ENCODE assay signal across 9 mouse cellular contexts in genomic region chr1:122439358-122439757, GRCm38 (mm10).
DNase-seq lines count a peak whose midpoint lies in the region; ATAC-seq and TF ChIP-seq lines count a peak whose summit lies in the region.
"Had no signal": no experiment of that assay in that cellular context is flagged by ENCODE, and none has a peak within 500 bp of the region (broad histone marks: within the 10 kb centered on the region; RNA-seq: fewer than 3 reads in every experiment).

No protein-coding gene starts in this region.

- no peak overlapping the region for H3K27ac ChIP-seq in kidney, adult 2 months (ENCODE audit: insufficient read depth, low read depth, low read length)
- no peak overlapping the region for H3K27ac ChIP-seq in kidney, embryonic 14.5 days (ENCODE audit: low read depth, low read length)
- H3K27ac ChIP-seq in CH12.LX (ENCODE audit: insufficient read depth, low read depth) (no peak overlapping the region), ES-E14 (ENCODE audit: insufficient read depth, low read depth, low read length, poor library complexity, severe bottlenecking) (no peak overlapping the region)
- no peak overlapping the region for H3K27ac ChIP-seq in embryonic facial prominence, embryonic 11.5 days (replicated peaks; ENCODE audit: low read depth, low read length)
- H3K27ac ChIP-seq: limb, embryonic 15.5 days had no signal

- no peaks in the 10 kb centered on the region for H3K79me2 ChIP-seq in CH12.LX (replicated peaks; ENCODE audit: control insufficient read depth, extremely low read depth, insufficient read depth, poor library complexity, severe bottlenecking)

- 70% methylated on average over 3 of the region's 3 CpGs for WGBS in kidney, adult 2 months
- WGBS in kidney, embryonic 14.5 days = 74% methylated on average over 3 of the region's 3 CpGs
- 70% methylated on average over 3 of the region's 3 CpGs for WGBS in embryonic facial prominence, embryonic 11.5 days

- TF ChIP-seq POLR2A in kidney, adult 2 months (IDR thresholded peaks at IDR 0.05; ENCODE audit: low read depth, low read length) = no peak
- TF ChIP-seq POLR2A in CH12.LX (IDR thresholded peaks at IDR 0.05; ENCODE audit: low read depth, low read length) = no peak

- H3K27me3 ChIP-seq in kidney, adult 2 months (replicated peaks; ENCODE audit: control insufficient read depth, insufficient read depth, low read length) = no peaks in the 10 kb centered on the region
- no peaks in the 10 kb centered on the region for H3K27me3 ChIP-seq in kidney, embryonic 14.5 days (ENCODE audit: control insufficient read depth, insufficient read depth, low read length)
- no peaks in the 10 kb centered on the region for H3K27me3 ChIP-seq in CH12.LX (replicated peaks)
- H3K27me3 ChIP-seq in embryonic facial prominence, embryonic 11.5 days (ENCODE audit: control insufficient read depth, insufficient read depth, low read length) = no peaks in the 10 kb centered on the region
- H3K27me3 ChIP-seq: limb, embryonic 15.5 days had no signal

- peak; percentile 61 for TF ChIP-seq CTCF in kidney, adult 2 months (conservative IDR thresholded peaks at IDR 0.05; ENCODE audit: insufficient read depth, insufficient read length, low read depth, low read length)
- peak in 1 of 2 experiments; percentile 6; a peak in 1 of 4 replicates for TF ChIP-seq CTCF in CH12.LX (conservative IDR thresholded peaks at IDR 0.05 in 1 of 2, IDR thresholded peaks at IDR 0.05 in 1 of 2; ENCODE audit: low read depth in 2 of 2, low read length in 2 of 2)

- no peaks in the 10 kb centered on the region for H3K4me1 ChIP-seq in kidney, adult 2 months (ENCODE audit: control insufficient read depth, insufficient read depth, low read length)
- H3K4me1 ChIP-seq in kidney, embryonic 14.5 days (ENCODE audit: control insufficient read depth, insufficient read depth, low read length) = no peaks in the 10 kb centered on the region
- H3K4me1 ChIP-seq in CH12.LX (ENCODE audit: control insufficient read depth in 1 of 2, insufficient read depth in 2 of 2) (no peaks in the 10 kb centered on the region), ES-E14 (ENCODE audit: control insufficient read depth in 2 of 2, insufficient read depth in 2 of 2, low read length in 2 of 2, poor library complexity in 1 of 2) (no peaks in the 10 kb centered on the region)
- H3K4me1 ChIP-seq in embryonic facial prominence, embryonic 11.5 days (ENCODE audit: control insufficient read depth, insufficient read depth, low read length) = no peaks in the 10 kb centered on the region
- H3K4me1 ChIP-seq: limb, embryonic 15.5 days had no signal

- H3K9me3 ChIP-seq in kidney, embryonic 14.5 days (ENCODE audit: control insufficient read depth, low read length) = no peaks in the 10 kb centered on the region
- H3K9me3 ChIP-seq in CH12.LX (replicated peaks; ENCODE audit: low read length) (peaks cover 17% of the 10 kb centered on the region), ES-E14 (ENCODE audit: control insufficient read depth, insufficient read depth, low read depth, low read length) (no peaks in the 10 kb centered on the region)
- H3K9me3 ChIP-seq in embryonic facial prominence, embryonic 11.5 days (replicated peaks; ENCODE audit: control insufficient read depth, low read length) = no peaks in the 10 kb centered on the region
- H3K9me3 ChIP-seq: limb, embryonic 15.5 days had no signal

- peak; percentile 43 for DNase-seq in kidney, adult 2 months
- DNase-seq in CH12.LX (ENCODE audit: extremely low read depth) (peak; percentile 0), ES-E14 (ENCODE audit: low read depth, low spot score) (peak; percentile 56)
- DNase-seq in embryonic facial prominence, embryonic 11.5 days (ENCODE audit: low spot score) = peak; percentile 15
- no peak for DNase-seq in ovary, postnatal 10 days (ENCODE audit: low spot score)
- no peak for DNase-seq in ovary, adult 18-20 months (ENCODE audit: low spot score)

- no peak overlapping the region for H3K4me2 ChIP-seq in kidney, embryonic 14.5 days (replicated peaks; ENCODE audit: low read depth, low read length)
- no peak overlapping the region for H3K4me2 ChIP-seq in CH12.LX (ENCODE audit: insufficient read depth, low read depth, poor library complexity, severe bottlenecking)
- no peak overlapping the region for H3K4me2 ChIP-seq in embryonic facial prominence, embryonic 11.5 days (ENCODE audit: low read depth, low read length)
- H3K4me2 ChIP-seq: limb, embryonic 15.5 days had no signal

- no peak overlapping the region for H3K4me3 ChIP-seq in kidney, adult 2 months (ENCODE audit: insufficient read depth, low read depth, low read length)
- H3K4me3 ChIP-seq in kidney, embryonic 14.5 days (ENCODE audit: low read length) = no peak overlapping the region
- H3K4me3 ChIP-seq in CH12.LX (replicated peaks in 1 of 3; ENCODE audit: low read depth in 2 of 3, low read length in 2 of 3, poor library complexity in 1 of 3) (no peak overlapping the region), ES-E14 (ENCODE audit: insufficient read depth in 1 of 2, low read depth in 1 of 2, low read length in 2 of 2, poor library complexity in 1 of 2, severe bottlenecking in 1 of 2) (no peak overlapping the region)
- no peak overlapping the region for H3K4me3 ChIP-seq in embryonic facial prominence, embryonic 11.5 days (ENCODE audit: low read depth, low read length)
- H3K4me3 ChIP-seq: limb, embryonic 15.5 days had no signal

- dilution Hi-C loops in CH12.LX (cut with MboI; ENCODE audit: extremely low pct_ligation_motif_present, extremely low pct_unique_long_range_greater_than_20kb, low sequenced_read_pairs) = no loop called here

- no peaks in the 10 kb centered on the region for H3K36me3 ChIP-seq in kidney, adult 2 months (ENCODE audit: control insufficient read depth, insufficient read depth, low read length)
- no peaks in the 10 kb centered on the region for H3K36me3 ChIP-seq in kidney, embryonic 14.5 days (ENCODE audit: control insufficient read depth, insufficient read depth, low read length)
- H3K36me3 ChIP-seq in CH12.LX (replicated peaks in 1 of 2; ENCODE audit: control insufficient read depth in 1 of 2, insufficient read depth in 1 of 2, low read length in 1 of 2) (no peaks in the 10 kb centered on the region), ES-E14 (ENCODE audit: control insufficient read depth, insufficient read depth, low read length, poor library complexity, severe bottlenecking) (no peaks in the 10 kb centered on the region)
- no peaks in the 10 kb centered on the region for H3K36me3 ChIP-seq in embryonic facial prominence, embryonic 11.5 days (replicated peaks; ENCODE audit: control insufficient read depth, insufficient read depth, low read depth, low read length)
- H3K36me3 ChIP-seq: limb, embryonic 15.5 days had no signal

- no peak for ATAC-seq in kidney, embryonic 14.5 days (ENCODE audit: low FRiP score, low TSS enrichment)
- ATAC-seq in embryonic facial prominence, embryonic 11.5 days (replicated peaks; ENCODE audit: insufficient number of reproducible peaks, low FRiP score, low TSS enrichment, low read depth) = no peak
- ATAC-seq: forebrain, embryonic 16.5 days had no signal

- in situ Hi-C loops in CH12.LX (cut with MboI; ENCODE audit: low pct_ligation_motif_present, low pct_unique_long_range_greater_than_20kb, low sequenced_read_pairs) = no loop called here
- in situ Hi-C loops in ES-E14 (cut with MboI; ENCODE audit: low sequenced_read_pairs in 2 of 2, unreplicated experiment in 2 of 2) = no loop called here

- no peak overlapping the region for H3K9ac ChIP-seq in kidney, embryonic 14.5 days (ENCODE audit: low read depth, low read length)
- no peak overlapping the region for H3K9ac ChIP-seq in CH12.LX (ENCODE audit: insufficient read depth, low read depth)
- no peak overlapping the region for H3K9ac ChIP-seq in ES-E14 (ENCODE audit: insufficient read depth, low read depth, low read length, poor library complexity, severe bottlenecking)
- no peak overlapping the region for H3K9ac ChIP-seq in embryonic facial prominence, embryonic 11.5 days (replicated peaks; ENCODE audit: low read length)
- H3K9ac ChIP-seq: limb, embryonic 15.5 days had no signal

- peak; percentile 10 for TF ChIP-seq RAD21 in CH12.LX (IDR thresholded peaks at IDR 0.05; ENCODE audit: low read depth, low read length)

- TF ChIP-seq EP300 in CH12.LX (IDR thresholded peaks at IDR 0.05; ENCODE audit: low read length) = no peak

TF ChIP-seq in CH12.LX, 34 proteins besides CTCF, POLR2A, EP300 and RAD21 (continues in another document):
- TF ChIP-seq MAFK (IDR thresholded peaks at IDR 0.05; ENCODE audit: insufficient replicate concordance, low read length) (no peak), NRF1 (IDR thresholded peaks at IDR 0.05; ENCODE audit: low read depth, low read length) (no peak), TBP (conservative IDR thresholded peaks at IDR 0.05; ENCODE audit: low read depth, low read length) (no peak), ZKSCAN1 (IDR thresholded peaks at IDR 0.05; ENCODE audit: borderline replicate concordance, low read depth, low read length) (no peak), MYC (IDR thresholded peaks at IDR 0.05; ENCODE audit: low read depth, low read length) (no peak), HCFC1 (IDR thresholded peaks at IDR 0.05; ENCODE audit: low read depth, low read length) (no peak), IRF4 (IDR thresholded peaks at IDR 0.05; ENCODE audit: low read depth, low read length) (no peak), SMC3 (IDR thresholded peaks at IDR 0.05; ENCODE audit: low read depth, low read length) (no peak), TCF12 (IDR thresholded peaks at IDR 0.05; ENCODE audit: low read depth, low read length) (no peak), USF2 (conservative IDR thresholded peaks at IDR 0.05; ENCODE audit: low read depth, low read length) (no peak), ETS1 (conservative IDR thresholded peaks at IDR 0.05; ENCODE audit: low read depth, low read length) (no peak), CHD2 (IDR thresholded peaks at IDR 0.05; ENCODE audit: low read length) (no peak)

TF ChIP-seq in ES-E14, 5 proteins besides CTCF, POLR2A, EP300 and RAD21:
- no peak for TF ChIP-seq MAFK (IDR thresholded peaks at IDR 0.05; ENCODE audit: insufficient read depth, low read depth, low read length)
- peak; percentile 94 for TF ChIP-seq ZC3H11A (IDR thresholded peaks at IDR 0.05; ENCODE audit: borderline replicate concordance, low read depth, low read length)

Comparison
In these comparisons a context has a peak if more than half of its experiments do, and no peak if none do; other contexts are left out.
1. DNase-seq: peak in kidney, adult 2 months (single experiment), CH12.LX (single experiment), ES-E14 (single experiment) and embryonic facial prominence, embryonic 11.5 days (single experiment); none in ovary, postnatal 10 days (single experiment) and ovary, adult 18-20 months (single experiment).